Mouse (Mus musculus) liver, adult 2 months (tissue): ENCODE data around the gene Lce3f.

Experiments used
- CTCF ChIP-seq: fragments of 200-500 bp; IDR thresholded peaks from 2 replicates; pipeline ENCODE4 v1.5.1; 2011; ENCODE audit warnings: low read depth, low read length, control low read depth
- POLR2A ChIP-seq: fragments of 200-500 bp; IDR thresholded peaks from 2 replicates; pipeline ENCODE4 v1.6.1; 2011; ENCODE audit warnings: low read length, control low read depth; ENCODE audit not compliant: insufficient read depth; ENCODE audit errors: extremely low read depth

GRCm38 (mm10) chr3:92957090-92957489 is 34.9 kb upstream of the Lce3f start, which contains the start of gene Lce3d:
- TF ChIP-seq POLR2A (no peak), CTCF (no peak)
